Mouse (Mus musculus): Measurements from ENCODE around the gene Sh3gl1. TPM values are rescaled to one million over a fixed set of nuclear protein-coding genes. Genes with fewer than 3 reads are reported as not detected.

The Sh3gl1 gene
- polyA plus RNA-seq, 1 experiment from 2014 or later, result 33.5 TPM

GRCm38 (mm10) chr17:56007444-56008355 is 28.7 kb downstream of the Sh3gl1 start:
- 47% methylated on average over 10 of the region's 14 CpGs for WGBS (ENCODE audit: missing documents)
- no peak overlapping the region; the same call in 1 of the 2 replicates for H3K4me3 ChIP-seq (ENCODE audit: inconsistent target)

GRCm38 (mm10) chr17:56006956-56007355 is 29.5 kb downstream of the Sh3gl1 start:
- Histone ChIP-seq H3K4me3 (ENCODE audit: inconsistent target) (no peak overlapping the region), H3K27ac (no peak overlapping the region), H3K36me3 (ENCODE audit: inconsistent target) (peaks cover 7% of the 10 kb centered on the region; the same call in 1 of the 2 replicates), H3K79me2 (ENCODE audit: inconsistent target) (peaks cover 14% of the 10 kb centered on the region; the same call in 1 of the 2 replicates)
- 98% methylated on average over 9 of the region's 10 CpGs for WGBS (ENCODE audit: missing documents)

More at GRCm38 (mm10) chr17:56007444-56008355, 28.7 kb downstream of the Sh3gl1 start:
- H3K36me3 ChIP-seq (ENCODE audit: inconsistent target), result peaks cover 7% of the 10 kb centered on the region; the same call in 1 of the 2 replicates
- no peak overlapping the region for H3K27ac ChIP-seq
- peaks cover 14% of the 10 kb centered on the region; the same call in 1 of the 2 replicates for H3K79me2 ChIP-seq (ENCODE audit: inconsistent target)

GRCm38 (mm10) chr17:56005415-56006061 is 30.9 kb downstream of the Sh3gl1 start, which contains the start of the genes Stap2 and Mpnd:
Gene Stap2, minus strand, starts transcription at chr17:56005584.
Gene Mpnd, plus strand, starts transcription at chr17:56005711.
- no peak within 1 kb of the TSS for H3K27ac ChIP-seq
- H3K79me2 ChIP-seq (ENCODE audit: inconsistent target), result peaks cover 9% of the 10 kb centered on the region; the same call in 1 of the 2 replicates
- no peaks in the 10 kb centered on the region for H3K36me3 ChIP-seq (ENCODE audit: inconsistent target)
- 53% methylated on average over 7 of the region's 13 CpGs for WGBS (ENCODE audit: missing documents)
- no peak within 1 kb of the TSS for H3K4me3 ChIP-seq (ENCODE audit: inconsistent target)

- WGBS (ENCODE audit: missing documents), result 46% methylated on average over 3 of the region's 3 CpGs
- H3K27ac ChIP-seq, result no peak overlapping the region
- no peak overlapping the region for H3K4me3 ChIP-seq (ENCODE audit: inconsistent target)
- no peaks in the 10 kb centered on the region for H3K79me2 ChIP-seq (ENCODE audit: inconsistent target)
- H3K36me3 ChIP-seq (ENCODE audit: inconsistent target), result no peaks in the 10 kb centered on the region
These were observed 33.4 kb downstream of the Sh3gl1 start for GRCm38 (mm10) chr17:56003000-56003399.

GRCm38 (mm10) chr17:55999794-56000499 is 36.5 kb downstream of the Sh3gl1 start:
- WGBS (ENCODE audit: missing documents), result 32% methylated on average over 29 of the region's 30 CpGs
- Histone ChIP-seq H3K4me3 (ENCODE audit: inconsistent target) (no peak overlapping the region), H3K27ac (no peak overlapping the region), H3K79me2 (ENCODE audit: inconsistent target) (no peaks in the 10 kb centered on the region), H3K36me3 (ENCODE audit: inconsistent target) (no peaks in the 10 kb centered on the region)

GRCm38 (mm10) chr17:55996007-55996406 is 40.4 kb downstream of the Sh3gl1 start:
- Histone ChIP-seq H3K27ac (no peak overlapping the region), H3K79me2 (ENCODE audit: inconsistent target) (no peaks in the 10 kb centered on the region), H3K36me3 (ENCODE audit: inconsistent target) (no peaks in the 10 kb centered on the region), H3K4me3 (ENCODE audit: inconsistent target) (no peak overlapping the region)
- 92% methylated on average over 14 of the region's 15 CpGs for WGBS (ENCODE audit: missing documents)

GRCm38 (mm10) chr17:55990278-55990898 is 46.0 kb downstream of the Sh3gl1 start:
- Histone ChIP-seq H3K79me2 (ENCODE audit: inconsistent target) (no peaks in the 10 kb centered on the region), H3K36me3 (ENCODE audit: inconsistent target) (no peaks in the 10 kb centered on the region), H3K27ac (no peak overlapping the region), H3K4me3 (ENCODE audit: inconsistent target) (no peak overlapping the region)
- 88% methylated on average over 8 of the region's 8 CpGs for WGBS (ENCODE audit: missing documents)

- Histone ChIP-seq H3K79me2 (ENCODE audit: inconsistent target) (no peaks in the 10 kb centered on the region), H3K36me3 (ENCODE audit: inconsistent target) (no peaks in the 10 kb centered on the region), H3K4me3 (ENCODE audit: inconsistent target) (no peak within 1 kb of the TSS), H3K27ac (no peak within 1 kb of the TSS)
- WGBS (ENCODE audit: missing documents), result 21% methylated on average over 26 of the region's 35 CpGs
These were observed 50.1 kb downstream of the Sh3gl1 start, which contains the start of gene Fsd1 for GRCm38 (mm10) chr17:55986030-55986961. Gene Fsd1, plus strand, starts transcription at chr17:55986509.

GRCm38 (mm10) chr17:55977301-55977700 is 59.1 kb downstream of the Sh3gl1 start:
- WGBS (ENCODE audit: missing documents), result 81% methylated on average over 3 of the region's 3 CpGs
- Histone ChIP-seq H3K36me3 (ENCODE audit: inconsistent target) (no peaks in the 10 kb centered on the region), H3K4me3 (ENCODE audit: inconsistent target) (no peak overlapping the region), H3K79me2 (ENCODE audit: inconsistent target) (no peaks in the 10 kb centered on the region), H3K27ac (no peak overlapping the region)

GRCm38 (mm10) chr17:55976255-55976862 is 60.1 kb downstream of the Sh3gl1 start:
- Histone ChIP-seq H3K79me2 (ENCODE audit: inconsistent target) (no peaks in the 10 kb centered on the region), H3K4me3 (ENCODE audit: inconsistent target) (no peak overlapping the region), H3K36me3 (ENCODE audit: inconsistent target) (no peaks in the 10 kb centered on the region), H3K27ac (no peak overlapping the region)
- 27% methylated on average over 12 of the region's 13 CpGs for WGBS (ENCODE audit: missing documents)

- 46% methylated on average over 19 of the region's 22 CpGs for WGBS (ENCODE audit: missing documents)
- H3K27ac ChIP-seq, result no peak overlapping the region
- peaks cover 17% of the 10 kb centered on the region; the same call in 1 of the 2 replicates for H3K36me3 ChIP-seq (ENCODE audit: inconsistent target)
- no peak overlapping the region for H3K4me3 ChIP-seq (ENCODE audit: inconsistent target)
- no peaks in the 10 kb centered on the region for H3K79me2 ChIP-seq (ENCODE audit: inconsistent target)
These were observed 65.0 kb downstream of the Sh3gl1 start for GRCm38 (mm10) chr17:55971453-55971852.

- Histone ChIP-seq H3K27ac (no peak within 1 kb of the TSS), H3K79me2 (ENCODE audit: inconsistent target) (no peaks in the 10 kb centered on the region), H3K36me3 (ENCODE audit: inconsistent target) (peaks cover 27% of the 10 kb centered on the region; the same call in 1 of the 2 replicates), H3K4me3 (ENCODE audit: inconsistent target) (no peak within 1 kb of the TSS)
- 12% methylated on average over 55 of the region's 55 CpGs for WGBS (ENCODE audit: missing documents)
These were observed 66.2 kb downstream of the Sh3gl1 start, which contains the start of gene Shd for GRCm38 (mm10) chr17:55969966-55970891. Gene Shd, plus strand, starts transcription at chr17:55970467.
